Mouse (Mus musculus) liver, embryonic 14.5 days (tissue): Measurements from ENCODE around the gene Tmem253.

Experiments used
- CTCF ChIP-seq: IDR thresholded peaks from 2 replicates; pipeline ENCODE4 v1.5.1; 2016; ENCODE audit warnings: antibody characterized with exemption, low read depth, control low read depth
- EP300 ChIP-seq: IDR thresholded peaks from 2 replicates; pipeline ENCODE4 v1.6.1; 2016; ENCODE audit warnings: antibody characterized with exemption, low read depth

DNA sequence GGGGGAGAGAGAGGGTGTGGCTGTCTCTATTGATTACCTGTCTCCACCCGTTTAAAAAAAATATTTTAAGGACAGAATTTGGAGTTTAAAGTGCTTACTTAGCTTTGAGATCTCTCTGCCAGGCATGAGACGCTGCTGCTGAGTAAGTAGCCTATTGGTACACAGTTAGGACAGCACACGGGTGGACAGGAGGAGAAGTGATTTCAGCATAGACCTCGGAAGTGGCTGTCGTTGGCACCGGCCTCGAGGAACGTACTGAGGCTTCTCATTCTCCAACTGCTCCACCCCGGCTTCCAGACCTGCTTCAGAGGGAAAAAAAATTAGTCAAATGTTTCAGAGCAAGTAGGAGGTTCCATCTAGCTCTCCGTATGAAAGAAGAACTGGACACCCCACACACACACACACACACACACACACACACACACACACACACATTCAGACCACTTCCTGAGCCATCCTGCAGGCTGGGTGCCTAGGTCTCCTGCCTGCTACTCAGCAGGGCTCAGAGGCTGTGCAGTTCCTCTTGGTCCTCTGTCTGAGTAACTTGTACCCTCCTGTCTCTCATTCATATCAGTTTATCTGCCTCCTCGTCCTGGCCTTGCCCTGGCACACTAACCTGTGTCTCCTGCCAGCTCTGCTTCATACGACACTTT, 20.1 kb upstream of the Tmem253 start:
- no peak for TF ChIP-seq EP300
- TF ChIP-seq CTCF = no peak
